Mouse (Mus musculus) kidney, postnatal 0 days (tissue): ENCODE data around the gene Kcns1. TPM values are rescaled to one million over a fixed set of nuclear protein-coding genes. Genes with fewer than 3 reads are reported as not detected.
A peak's percentile ranks its signal among the peaks of the same experiment; 100 is the strongest.

Source experiments
- ATAC-seq: fragments of 200-750 bp; cut with Nextera tagmentation; replicated peaks from 2 replicates; pipeline ENCODE4 v1.8.0; 2017; ENCODE audit warnings: low read depth, moderate number of reproducible peaks, moderate TSS enrichment, moderate library complexity; ENCODE audit not compliant: low FRiP score
- DNase-seq: peaks from one replicate; pipeline ENCODE4 v3.0.0-alpha.2; 2016; ENCODE audit warnings: low spot score
- H3K27ac ChIP-seq: fragments of 300-500 bp; sonication (generic); 2 replicates; pipeline ENCODE4 v1.5.1; 2014; ENCODE audit warnings: mild to moderate bottlenecking
- H3K27me3 ChIP-seq: fragments of 300-500 bp; sonication (generic); 2 replicates; pipeline ENCODE4 v1.6.1; 2014; ENCODE audit warnings: low read length, mixed read lengths; ENCODE audit not compliant: insufficient read depth
- H3K36me3 ChIP-seq: fragments of 300-500 bp; sonication (generic); 2 replicates; pipeline ENCODE4 v1.6.1; 2014; ENCODE audit warnings: low read length, mixed read lengths; ENCODE audit not compliant: insufficient read depth
- H3K4me1 ChIP-seq: fragments of 300-500 bp; sonication (generic); replicated peaks from 2 replicates; pipeline ENCODE4 v1.6.1; 2014; ENCODE audit warnings: antibody characterized with exemption, low read length, mixed read lengths; ENCODE audit not compliant: insufficient read depth
- H3K4me2 ChIP-seq: fragments of 300-500 bp; sonication (generic); 2 replicates; pipeline ENCODE4 v1.6.1; 2014; ENCODE audit warnings: mild to moderate bottlenecking, low read length, moderate library complexity, mixed read lengths
- H3K4me3 ChIP-seq: fragments of 300-500 bp; sonication (generic); replicated peaks from 2 replicates; pipeline ENCODE4 v1.5.1; 2014; ENCODE audit warnings: low read depth, low read length
- H3K9ac ChIP-seq: fragments of 300-500 bp; sonication (generic); 2 replicates; pipeline ENCODE4 v1.6.1; 2014; ENCODE audit warnings: low read depth, low read length
- H3K9me3 ChIP-seq: fragments of 300-500 bp; sonication (generic); replicated peaks from 2 replicates; pipeline ENCODE4 v1.6.1; 2016; ENCODE audit warnings: low read length, inconsistent platforms, mixed read lengths
- CTCF ChIP-seq: IDR thresholded peaks from 2 replicates; pipeline ENCODE4 v1.5.1; 2016; ENCODE audit warnings: antibody characterized with exemption, low read depth, mild to moderate bottlenecking, moderate library complexity
- WGBS: fragments of 180-500 bp; shearing (Covaris S2); extraction: QIAGEN DNeasy Blood & Tissue Kit; methylation state at CpG from one replicate; pipeline ENCODE4 v1.1.7; 2014; 5-methylcytosine and 5-hydroxymethylcytosine counted together
- polyA plus RNA-seq: library from polyadenylated mRNA; unstranded; fragments of >200 nt; fragmentation: Nextera tagmentation; extraction: Ambion mirVana; gene quantifications from 2 replicates; pipeline ENCODE4 v1.2.1, GENCODE M21; 2015

The Kcns1 gene
- polyA plus RNA-seq, 1 experiment from 2014 or later: 0.14 TPM

DNA sequence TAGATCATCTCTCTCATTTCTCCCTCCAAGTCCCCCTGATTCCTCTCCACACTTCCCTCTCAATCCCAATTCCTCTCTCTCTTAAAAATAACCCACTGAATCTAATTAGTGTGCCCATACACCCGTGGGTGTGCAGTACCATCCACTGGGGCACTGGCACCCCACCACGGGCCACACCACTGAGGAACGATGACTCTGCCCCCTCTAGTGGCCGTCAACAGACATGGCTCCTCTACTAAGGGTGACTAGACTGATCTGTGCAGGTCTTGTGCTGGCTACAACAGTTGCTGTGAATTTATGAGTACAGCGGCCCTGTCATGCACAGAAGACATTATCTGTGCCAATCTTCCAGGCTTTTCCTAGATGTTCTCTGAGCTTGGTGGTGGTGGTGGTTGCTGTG lies 17.8 kb upstream of the Kcns1 start:
- no peaks in the 10 kb centered on the region for H3K4me1 ChIP-seq
- ATAC-seq: no peak
- no peak overlapping the region for H3K4me2 ChIP-seq
- H3K27ac ChIP-seq: no peak overlapping the region
- H3K4me3 ChIP-seq: no peak overlapping the region
- H3K36me3 ChIP-seq: no peaks in the 10 kb centered on the region
- peak; percentile 62 for TF ChIP-seq CTCF
- no peak overlapping the region for H3K9ac ChIP-seq
- H3K9me3 ChIP-seq: no peaks in the 10 kb centered on the region
- DNase-seq: no peak
- WGBS: 32% methylated on average over 5 of the region's 5 CpGs
- H3K27me3 ChIP-seq: no peaks in the 10 kb centered on the region

DNA sequence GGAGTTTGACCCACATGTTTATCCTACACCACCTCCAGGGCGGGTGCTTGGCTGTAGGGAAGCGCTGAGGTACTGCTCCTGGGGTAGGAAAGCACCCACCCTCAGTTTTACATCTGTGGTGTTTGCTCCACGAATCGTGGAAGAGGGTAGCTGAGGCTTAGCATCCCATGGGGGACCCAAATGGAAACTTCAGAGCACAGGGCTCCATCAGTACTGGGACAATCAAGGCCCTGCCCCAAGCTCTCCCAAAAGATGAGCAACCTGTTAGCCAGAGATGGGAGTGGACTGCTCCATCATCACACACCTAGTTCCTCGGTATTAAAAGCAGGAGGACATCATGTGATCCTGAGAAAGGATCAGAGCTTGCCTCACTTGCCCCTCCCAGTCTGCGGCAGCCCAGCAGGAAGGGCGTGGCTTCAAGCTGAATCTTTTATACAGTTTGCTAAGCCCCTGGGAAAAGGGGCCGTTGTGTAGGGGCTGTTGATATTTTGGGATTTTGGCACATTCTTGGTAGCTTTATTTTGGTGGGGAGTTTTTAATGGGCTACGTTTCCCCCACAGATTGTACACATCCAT lies 13.3 kb upstream of the Kcns1 start:
- no peak overlapping the region for H3K27ac ChIP-seq
- no peaks in the 10 kb centered on the region for H3K36me3 ChIP-seq
- no peak for TF ChIP-seq CTCF
- H3K27me3 ChIP-seq: no peaks in the 10 kb centered on the region
- no peak overlapping the region for H3K4me2 ChIP-seq
- H3K9me3 ChIP-seq: no peaks in the 10 kb centered on the region
- ATAC-seq (no peak), DNase-seq (no peak)
- WGBS: 51% methylated on average over 9 of the region's 9 CpGs
- H3K4me1 ChIP-seq: no peaks in the 10 kb centered on the region
- no peak overlapping the region for H3K4me3 ChIP-seq
- H3K9ac ChIP-seq: no peak overlapping the region

DNA sequence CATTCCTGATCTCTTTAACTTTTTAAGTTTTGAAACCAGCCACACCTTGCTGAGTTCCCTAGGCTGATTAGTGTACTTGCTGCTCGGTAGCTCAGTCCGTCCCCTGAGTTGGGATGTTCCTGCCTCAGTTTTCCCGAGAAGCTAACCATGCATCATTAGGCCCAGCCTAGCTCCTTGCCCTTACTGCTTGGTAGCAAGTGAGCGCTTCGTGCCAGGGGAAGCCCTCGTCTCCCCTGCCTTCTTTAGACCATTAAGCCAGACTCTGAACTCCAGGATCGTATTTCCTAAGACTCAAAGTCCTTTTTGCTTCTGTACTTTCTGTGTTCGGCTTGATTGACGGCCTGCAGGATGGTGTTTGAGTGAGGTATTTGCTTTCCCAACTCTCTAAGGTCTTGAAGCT lies 12.4 kb upstream of the Kcns1 start:
- peak; percentile 38 for DNase-seq

DNA sequence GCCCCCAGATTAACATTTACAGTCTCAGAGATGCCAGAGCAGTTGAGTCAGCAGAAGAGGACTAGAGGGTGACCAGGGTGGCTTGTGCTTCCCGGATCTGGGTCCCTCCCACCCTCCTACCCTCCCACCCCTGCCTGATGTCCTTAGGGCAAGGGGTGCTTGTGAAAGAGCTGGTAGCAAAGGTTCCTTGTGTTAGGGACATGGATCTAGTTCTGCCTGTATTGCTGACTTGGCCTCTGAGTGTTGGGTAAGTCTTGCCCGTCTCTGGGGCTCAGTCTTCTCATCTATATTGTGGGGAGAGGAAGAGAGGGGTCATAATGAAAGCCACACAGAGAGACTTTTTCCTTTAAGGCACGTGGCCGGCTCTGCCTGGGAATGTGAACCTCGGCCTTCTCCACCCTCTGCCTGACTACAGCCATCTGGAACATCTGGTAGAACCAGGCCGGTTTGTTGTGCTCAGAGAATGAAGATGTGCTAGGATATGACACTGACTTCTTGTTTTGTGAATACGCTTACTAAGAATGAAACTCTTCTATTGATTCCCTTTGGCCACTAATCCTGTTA lies 11.9 kb upstream of the Kcns1 start, which contains the start of gene Wfdc5:
Wfdc5 (minus strand) TSS at position 51 of the 564 bp plus-strand sequence.
- H3K4me1 ChIP-seq: no peaks in the 10 kb centered on the region
- no peak within 1 kb of the TSS for H3K9ac ChIP-seq
- ATAC-seq (no peak), DNase-seq (no peak)
- TF ChIP-seq CTCF: no peak
- no peaks in the 10 kb centered on the region for H3K36me3 ChIP-seq
- no peaks in the 10 kb centered on the region for H3K9me3 ChIP-seq
- WGBS: 75% methylated on average over 7 of the region's 7 CpGs
- no peak within 1 kb of the TSS for H3K4me2 ChIP-seq
- H3K27me3 ChIP-seq: no peaks in the 10 kb centered on the region
- H3K4me3 ChIP-seq: no peak within 1 kb of the TSS
- no peak within 1 kb of the TSS for H3K27ac ChIP-seq

More for the DNA sequence above, 12.4 kb upstream of the Kcns1 start:
- H3K4me2 ChIP-seq: no peak overlapping the region
- no peaks in the 10 kb centered on the region for H3K9me3 ChIP-seq
- H3K27me3 ChIP-seq: no peaks in the 10 kb centered on the region
- 47% methylated on average over 9 of the region's 9 CpGs for WGBS
- H3K36me3 ChIP-seq: no peaks in the 10 kb centered on the region
- TF ChIP-seq CTCF: no peak
- no peak overlapping the region for H3K27ac ChIP-seq
- H3K4me3 ChIP-seq: no peak overlapping the region
- no peak for ATAC-seq
- H3K4me1 ChIP-seq: no peaks in the 10 kb centered on the region
- H3K9ac ChIP-seq: no peak overlapping the region

DNA sequence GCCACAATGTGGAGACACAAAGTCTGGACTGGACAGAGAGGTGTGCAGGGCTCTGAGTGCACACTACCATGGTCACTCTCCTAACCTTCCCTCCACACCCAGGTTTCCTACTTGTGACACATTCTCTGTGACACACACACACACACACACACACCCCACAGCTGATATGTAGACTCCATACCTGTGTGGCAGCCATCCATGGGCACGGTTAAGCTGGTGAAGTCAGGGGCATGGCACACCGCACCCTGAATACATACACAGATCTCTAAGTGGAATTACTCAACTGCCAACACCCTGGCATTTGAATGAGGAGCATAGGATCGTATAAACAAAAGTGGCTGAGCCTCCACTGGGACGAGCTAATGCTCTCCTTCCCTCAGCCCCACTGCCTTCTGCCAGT lies 9.9 kb upstream of the Kcns1 start:
- Histone ChIP-seq H3K27me3 (no peaks in the 10 kb centered on the region), H3K4me2 (no peak overlapping the region), H3K36me3 (no peaks in the 10 kb centered on the region), H3K27ac (no peak overlapping the region), H3K4me1 (no peaks in the 10 kb centered on the region), H3K9ac (no peak overlapping the region), H3K9me3 (no peaks in the 10 kb centered on the region), H3K4me3 (no peak overlapping the region)
- no peak for DNase-seq
- WGBS: 79% methylated on average over 4 of the region's 4 CpGs
- no peak for TF ChIP-seq CTCF
- peak; percentile 37; the same call in 1 of the 2 replicates for ATAC-seq

DNA sequence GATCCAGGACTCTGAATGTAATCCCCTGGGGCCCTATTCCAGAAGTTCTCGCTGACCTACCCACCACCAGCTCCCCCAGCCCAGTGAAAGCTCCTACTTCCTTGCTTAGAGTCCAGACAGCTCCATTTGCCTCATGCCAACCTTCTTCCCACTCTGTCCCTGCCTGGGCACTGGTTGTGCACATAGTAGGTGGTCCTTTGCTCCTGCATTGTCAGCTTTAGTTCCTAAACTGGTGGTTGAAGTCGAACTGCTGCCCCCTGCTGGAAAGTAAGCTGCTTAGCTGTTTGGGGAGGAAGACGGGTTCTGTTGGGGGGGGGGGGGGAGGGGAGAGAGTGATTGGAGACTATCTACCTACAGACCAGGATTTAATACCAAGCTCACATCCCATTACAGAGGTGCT lies 9.2 kb upstream of the Kcns1 start:
- peak; percentile 50 for DNase-seq
- no peak overlapping the region for H3K27ac ChIP-seq

More for the DNA sequence above, 9.2 kb upstream of the Kcns1 start:
- peak; percentile 68 for TF ChIP-seq CTCF
- Histone ChIP-seq H3K4me3 (no peak overlapping the region), H3K27me3 (no peaks in the 10 kb centered on the region), H3K4me1 (no peaks in the 10 kb centered on the region), H3K9ac (no peak overlapping the region), H3K36me3 (no peaks in the 10 kb centered on the region), H3K9me3 (no peaks in the 10 kb centered on the region), H3K4me2 (no peak overlapping the region)
- ATAC-seq: no peak
- 47% methylated on average over 3 of the region's 3 CpGs for WGBS
